Mouse (Mus musculus) liver, adult 2 months (tissue): ENCODE results near the gene Colgalt1.

Experiments
- CTCF ChIP-seq: fragments of 200-500 bp; IDR thresholded peaks from 2 replicates; pipeline ENCODE4 v1.5.1; 2011; ENCODE audit warnings: low read depth, low read length, control low read depth
- POLR2A ChIP-seq: fragments of 200-500 bp; IDR thresholded peaks from 2 replicates; pipeline ENCODE4 v1.6.1; 2011; ENCODE audit warnings: low read length, control low read depth; ENCODE audit not compliant: insufficient read depth; ENCODE audit errors: extremely low read depth

DNA sequence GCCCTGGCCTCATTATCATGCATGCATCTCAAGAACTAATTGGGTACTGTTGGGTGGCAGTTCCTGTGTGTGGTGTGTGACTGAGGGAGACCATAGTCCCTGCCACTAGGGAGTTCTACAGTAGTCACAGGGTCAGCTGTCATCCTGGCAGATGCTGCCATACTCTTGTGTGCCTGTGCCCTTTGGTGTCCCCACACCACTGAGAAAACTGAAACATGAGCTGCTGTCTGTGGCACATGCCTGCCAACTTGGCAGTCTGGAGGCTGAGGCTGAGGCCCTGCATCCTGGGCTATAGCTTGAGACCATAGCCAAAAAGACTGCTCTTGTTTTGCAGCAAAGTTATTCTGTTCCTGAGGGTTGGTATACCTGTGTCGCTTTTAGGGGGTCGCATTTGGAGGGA is 9.0 kb downstream of the Colgalt1 start:
- TF ChIP-seq CTCF (no peak), POLR2A (no peak)
